Mouse (Mus musculus) c-Kit-positive CD71-negative TER-119-negative erythroid progenitor cells, embryonic 14.5 days (primary cell): ENCODE measurements around the gene Snap29.

Source experiments
- DNase-seq: peaks from one replicate; pipeline ENCODE4 v3.0.0-alpha.2; 2013; ENCODE audit warnings: low read depth

The Snap29 gene

DNA sequence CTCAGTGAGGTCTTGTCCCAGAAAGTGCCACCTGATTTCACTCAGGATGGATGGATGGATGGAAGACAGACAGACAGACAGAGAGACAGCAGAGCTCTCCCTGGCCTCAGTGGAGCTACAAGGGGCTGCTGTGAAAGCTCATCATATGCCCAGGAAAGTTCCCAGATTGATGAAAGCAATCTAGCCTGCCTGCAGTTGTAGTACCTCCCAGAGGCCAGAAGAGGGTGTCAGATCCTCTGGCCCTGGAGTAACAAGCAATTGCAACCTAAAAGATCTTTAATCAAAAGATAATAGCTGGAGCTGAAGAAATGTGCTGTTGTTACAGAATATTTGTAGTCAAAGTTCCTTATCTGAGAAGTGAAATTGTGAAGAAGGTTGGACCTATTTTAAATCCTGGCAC, 68.3 kb downstream of the Snap29 start:
- no peak for DNase-seq

DNA sequence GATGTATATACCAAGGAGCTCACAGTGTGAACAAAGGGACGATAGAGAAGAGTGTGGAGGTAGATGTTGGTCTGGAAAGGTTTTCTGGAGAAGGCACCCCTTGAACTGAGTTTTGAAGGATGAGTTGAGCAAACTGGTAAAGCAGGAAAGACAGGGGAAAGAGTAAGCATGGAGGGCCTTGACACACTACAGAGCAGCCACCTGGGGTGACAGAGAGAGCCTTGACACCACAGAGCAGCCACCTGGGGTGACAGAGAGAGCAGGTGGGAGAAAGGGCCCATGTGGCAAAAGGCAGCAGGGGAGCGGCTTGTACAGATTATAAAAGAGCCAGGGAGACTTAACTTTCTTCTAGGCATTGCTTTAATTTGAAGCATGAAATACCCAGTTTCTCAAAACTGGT, 69.0 kb downstream of the Snap29 start:
- no peak for DNase-seq

DNA sequence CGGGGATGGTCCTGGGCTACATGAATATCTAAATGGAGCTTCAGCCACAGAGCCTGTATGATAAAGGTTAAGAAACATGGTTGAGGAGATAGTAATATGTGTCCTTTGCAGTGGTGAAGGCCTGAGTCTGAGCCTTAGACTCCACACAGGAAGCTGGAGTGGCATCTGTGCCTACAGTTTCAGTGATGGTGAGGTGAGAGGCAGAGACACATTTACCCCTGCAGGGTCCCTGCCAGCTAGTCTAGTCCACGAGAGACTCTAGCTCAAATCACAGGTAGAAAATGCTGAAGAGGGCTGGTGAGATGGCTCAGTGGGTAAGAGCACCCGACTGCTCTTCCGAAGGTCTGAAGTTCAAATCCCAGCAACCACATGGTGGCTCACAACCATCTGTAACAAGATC, 69.5 kb downstream of the Snap29 start:
- DNase-seq: no peak

DNA sequence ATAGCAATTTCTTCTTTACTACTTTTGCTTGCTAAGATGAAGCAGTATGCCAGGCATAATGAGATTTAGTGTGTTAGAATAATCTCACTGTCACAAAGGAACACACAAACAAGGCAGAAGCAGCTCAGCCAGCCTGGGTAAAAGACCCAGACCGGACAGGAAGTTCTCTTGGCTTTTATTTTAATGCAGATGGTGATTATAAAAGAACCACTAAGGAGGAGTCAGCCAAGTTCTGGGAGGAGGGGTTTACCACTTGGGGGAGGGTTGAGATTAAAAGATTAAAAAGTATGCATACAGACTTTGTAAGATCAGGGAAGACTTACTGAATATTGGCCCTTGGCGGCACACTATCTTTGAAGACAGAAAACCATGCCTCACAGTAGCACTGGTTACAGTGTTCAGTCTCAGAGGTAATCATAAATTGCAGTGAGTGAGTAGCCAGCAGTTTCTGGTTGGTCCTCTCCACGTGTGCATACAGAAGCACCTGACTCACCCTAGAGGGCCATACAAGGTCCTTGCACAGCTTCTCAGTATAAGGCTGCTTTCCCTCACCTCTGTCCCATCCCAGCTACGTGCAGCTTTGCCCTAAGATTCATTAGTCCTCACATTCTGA, 72.7 kb downstream of the Snap29 start:
- DNase-seq: no peak
